Mouse (Mus musculus): ENCODE measurements at regions not wholly inside any gene's neighbourhood (a gene's known extent, or its start where the extent isn't known, plus 50 kb on each side); places are given as distances from the start of the nearest gene placed in this dataset.

DNA sequence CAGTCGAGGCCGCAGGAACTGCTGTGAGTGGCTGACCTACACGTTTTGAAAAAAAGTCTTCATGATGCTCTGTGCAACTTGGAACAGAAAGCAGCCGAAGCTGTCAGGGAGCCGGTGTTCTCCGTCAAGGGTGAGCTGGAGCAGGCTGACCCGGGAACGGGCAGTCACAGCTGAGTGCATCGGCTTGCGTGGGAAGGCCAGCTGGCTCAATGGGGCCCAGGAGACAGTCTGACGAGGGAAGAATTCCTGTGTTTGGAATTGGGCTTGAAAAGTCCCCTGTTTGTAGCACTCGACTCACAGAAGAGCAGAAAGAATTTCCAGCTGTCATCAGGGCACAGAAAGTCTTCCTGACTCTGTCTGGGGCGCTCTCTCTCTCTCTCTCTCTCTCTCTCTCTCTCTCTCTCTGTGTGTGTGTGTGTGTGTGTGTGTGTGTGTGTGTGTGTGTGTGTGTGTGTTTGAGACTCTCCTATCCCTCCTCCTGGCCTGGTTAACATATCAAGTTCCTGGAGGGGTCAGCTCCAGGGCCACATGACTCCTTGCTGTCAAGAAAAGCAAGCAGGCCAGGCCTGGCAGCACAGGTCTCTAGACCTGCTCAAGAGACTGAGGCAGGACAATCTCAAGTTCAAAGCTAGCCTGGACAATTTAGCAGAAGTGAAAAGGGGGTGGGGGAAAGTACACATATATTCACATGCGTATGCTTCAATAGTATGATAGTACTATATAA is 163.6 kb downstream of the Zfp36l1 start:
- Histone ChIP-seq H3K4me3 (no peak overlapping the region), H3K27ac (no peak overlapping the region; the same call in 1 of the 2 replicates)
- DNase-seq (ENCODE audit: low spot score in 2 of 2), result no peak
- no peak for TF ChIP-seq CTCF (conservative IDR thresholded peaks at IDR 0.05)

GRCm38 (mm10) chr12:79947574-79947973 is 165.2 kb downstream of the Zfp36l1 start:
- H3K27ac ChIP-seq, result no peak overlapping the region
- no peak for TF ChIP-seq CTCF (conservative IDR thresholded peaks at IDR 0.05)
- DNase-seq (ENCODE audit: low spot score in 2 of 2), result no peak
- H3K4me3 ChIP-seq, result no peak overlapping the region

DNA sequence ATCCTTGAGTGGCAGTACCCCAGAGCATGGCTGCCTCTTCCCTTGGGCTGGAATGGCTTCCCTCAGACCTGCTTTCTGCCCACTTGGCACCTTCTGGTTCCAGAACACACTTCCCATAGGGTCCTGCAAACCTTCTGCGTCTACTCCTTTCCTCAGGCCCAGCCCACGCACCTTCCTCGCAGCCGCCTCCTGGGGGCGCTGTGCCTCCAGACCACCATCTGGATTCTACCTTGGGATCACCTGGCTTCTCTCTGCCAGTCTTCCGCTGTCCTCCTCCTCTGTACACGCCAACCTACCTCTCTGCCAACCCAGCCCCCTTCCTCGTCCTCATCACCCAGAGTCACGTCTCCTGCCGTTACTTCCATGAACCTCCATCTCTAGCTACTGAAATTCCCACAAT is 166.0 kb downstream of the Zfp36l1 start:
- TF ChIP-seq CTCF (conservative IDR thresholded peaks at IDR 0.05), result peak; percentile 48
- Histone ChIP-seq H3K27ac (no peak overlapping the region), H3K4me3 (no peak overlapping the region)
- no peak for DNase-seq (ENCODE audit: low spot score in 2 of 2)

GRCm38 (mm10) chr12:79945899-79946298 is 166.9 kb downstream of the Zfp36l1 start:
- no peak overlapping the region for H3K4me3 ChIP-seq
- DNase-seq (ENCODE audit: low spot score in 2 of 2), result no peak
- no peak for TF ChIP-seq CTCF (conservative IDR thresholded peaks at IDR 0.05)
- no peak overlapping the region; the same call in 1 of the 2 replicates for H3K27ac ChIP-seq

GRCm38 (mm10) chr12:79944714-79945493 is 167.9 kb downstream of the Zfp36l1 start:
- no peak for TF ChIP-seq CTCF (conservative IDR thresholded peaks at IDR 0.05)
- peak overlapping the region; percentile 32; the same call in 1 of the 2 replicates for H3K27ac ChIP-seq

GRCm38 (mm10) chr12:79944090-79944489 is 168.7 kb downstream of the Zfp36l1 start:
- no peak overlapping the region for H3K4me3 ChIP-seq
- no peak for TF ChIP-seq CTCF (conservative IDR thresholded peaks at IDR 0.05)
- DNase-seq (ENCODE audit: low spot score in 2 of 2), result no peak
- no peak overlapping the region; the same call in 1 of the 2 replicates for H3K27ac ChIP-seq

More at GRCm38 (mm10) chr12:79944714-79945493, 167.9 kb downstream of the Zfp36l1 start:
- no peak for DNase-seq (ENCODE audit: low spot score in 2 of 2)
- H3K4me3 ChIP-seq, result no peak overlapping the region

DNA sequence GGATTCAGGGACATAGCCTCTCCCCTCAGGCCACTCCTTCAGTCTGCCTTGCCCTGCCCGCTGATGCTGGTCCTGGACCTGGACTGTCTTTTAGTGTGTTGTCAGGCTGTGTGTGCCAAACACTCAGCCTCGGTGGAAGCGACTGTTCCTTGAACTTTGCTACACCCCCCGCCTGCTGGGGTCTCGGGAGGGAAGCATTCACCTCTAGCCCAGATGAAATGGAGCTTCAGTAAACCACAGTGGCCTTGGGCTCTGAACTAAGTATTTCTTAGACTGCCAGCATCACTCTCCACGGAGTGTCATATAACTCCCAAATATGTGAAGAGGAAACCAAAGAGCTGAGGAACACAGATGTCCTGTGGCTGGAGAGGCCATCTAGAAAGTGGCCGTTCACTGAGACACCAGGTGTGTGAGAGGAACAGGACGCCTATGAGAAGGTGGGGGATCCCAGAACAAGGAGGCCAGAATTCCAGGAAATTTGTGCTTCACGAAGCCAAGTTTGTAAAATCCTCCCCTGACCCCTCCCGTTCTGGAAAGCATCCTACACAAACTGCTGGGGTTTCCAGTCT is 170.2 kb downstream of the Zfp36l1 start:
- peak overlapping the region; percentile 46; the same call in 1 of the 2 replicates for H3K27ac ChIP-seq
- no peak for TF ChIP-seq CTCF (conservative IDR thresholded peaks at IDR 0.05)

GRCm38 (mm10) chr12:79941828-79942227 is 171.0 kb downstream of the Zfp36l1 start:
- DNase-seq (ENCODE audit: low spot score in 2 of 2), result no peak
- H3K4me3 ChIP-seq, result no peak overlapping the region
- no peak for TF ChIP-seq CTCF (conservative IDR thresholded peaks at IDR 0.05)
- H3K27ac ChIP-seq, result no peak overlapping the region

More for the DNA sequence above, 170.2 kb downstream of the Zfp36l1 start:
- no peak overlapping the region for H3K4me3 ChIP-seq
- DNase-seq (ENCODE audit: low spot score in 2 of 2), result no peak

DNA sequence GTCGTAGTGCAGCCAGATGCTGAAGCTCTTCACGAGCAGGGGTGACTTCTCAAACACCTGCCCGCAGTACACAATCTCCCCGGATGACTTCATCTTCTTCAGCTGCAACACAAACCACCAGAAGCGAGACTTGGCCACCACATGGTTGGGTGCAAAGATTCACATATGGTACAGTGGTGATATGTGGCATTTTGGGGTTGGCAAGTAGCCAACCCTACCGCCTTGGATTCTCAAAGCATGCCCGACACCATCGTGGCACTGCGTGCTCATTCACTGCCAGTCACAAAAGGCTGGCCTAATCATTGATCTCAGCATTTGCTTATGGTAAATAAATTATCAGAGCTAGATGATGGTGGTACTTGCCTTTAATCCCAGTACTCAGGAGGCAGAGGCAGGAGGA is 173.4 kb downstream of the Zfp36l1 start:
- H3K4me3 ChIP-seq, result no peak overlapping the region
- TF ChIP-seq CTCF (conservative IDR thresholded peaks at IDR 0.05), result no peak
- no peak for DNase-seq (ENCODE audit: low spot score in 2 of 2)
- H3K27ac ChIP-seq, result no peak overlapping the region

- Histone ChIP-seq H3K27ac (peak overlapping the region; percentile 87), H3K4me3 (no peak overlapping the region)
- DNase-seq (ENCODE audit: low spot score in 2 of 2), result no peak
- TF ChIP-seq CTCF (conservative IDR thresholded peaks at IDR 0.05), result no peak
Observed at GRCm38 (mm10) chr12:79937876-79938275, 174.9 kb downstream of the Zfp36l1 start.

GRCm38 (mm10) chr12:79936698-79937097 is 176.1 kb downstream of the Zfp36l1 start:
- no peak overlapping the region for H3K4me3 ChIP-seq
- no peak for DNase-seq (ENCODE audit: low spot score in 2 of 2)
- H3K27ac ChIP-seq, result peak overlapping the region; percentile 87
- no peak for TF ChIP-seq CTCF (conservative IDR thresholded peaks at IDR 0.05)

DNA sequence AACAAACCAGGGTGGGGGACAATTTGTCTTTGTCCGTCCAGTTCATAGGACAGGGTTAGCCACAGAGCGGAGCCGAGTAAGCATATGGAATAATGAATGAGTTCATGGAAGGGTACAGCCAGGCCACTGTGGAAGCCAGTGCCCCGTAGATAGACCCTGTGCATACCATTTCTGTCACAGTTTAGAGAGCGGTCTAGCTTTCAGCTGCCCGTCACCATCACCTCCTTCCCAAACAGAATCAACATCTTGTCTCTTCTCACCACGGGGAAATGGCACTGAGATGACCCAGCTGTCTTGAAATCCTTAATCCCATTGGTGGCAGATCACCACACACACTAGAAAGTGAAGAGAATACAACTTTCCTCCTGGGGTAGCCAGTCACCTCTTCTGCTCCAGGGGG is 178.7 kb downstream of the Zfp36l1 start:
- DNase-seq (ENCODE audit: low spot score in 2 of 2), result no peak
- Histone ChIP-seq H3K4me3 (no peak overlapping the region), H3K27ac (no peak overlapping the region)
- TF ChIP-seq CTCF (conservative IDR thresholded peaks at IDR 0.05), result no peak

DNA sequence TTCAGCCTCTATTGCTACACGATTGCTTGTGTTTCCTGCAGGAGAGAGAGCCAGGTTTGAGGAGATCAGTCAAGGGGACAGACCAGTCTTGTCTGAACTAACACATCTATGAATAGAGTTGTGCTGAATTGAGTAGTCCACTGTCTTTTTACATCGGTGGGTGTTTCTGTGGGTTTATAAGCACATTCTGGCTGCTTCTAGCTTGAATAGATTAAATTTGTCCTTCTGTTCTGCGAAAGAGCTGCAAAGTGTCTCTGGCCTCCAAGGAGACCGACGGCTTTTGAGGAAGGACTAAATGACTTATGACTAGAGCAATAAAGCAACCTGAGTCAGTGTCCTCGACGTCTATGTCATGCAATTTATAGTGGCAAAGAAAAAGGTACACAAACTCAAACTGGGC is 179.9 kb downstream of the Zfp36l1 start:
- DNase-seq (ENCODE audit: low spot score in 2 of 2), result no peak

More for the DNA sequence above, 179.9 kb downstream of the Zfp36l1 start:
- Histone ChIP-seq H3K27ac (no peak overlapping the region), H3K4me3 (no peak overlapping the region)
- no peak for TF ChIP-seq CTCF (conservative IDR thresholded peaks at IDR 0.05)

All from layer of hippocampus, adult 2 months (tissue).